Mouse (Mus musculus) liver, embryonic 14.5 days (tissue): Measurements from ENCODE around the gene Olfr878. TPM values are rescaled to one million over a fixed set of nuclear protein-coding genes. Genes with fewer than 3 reads are reported as not detected.

Source experiments
- ATAC-seq: fragments of 200-750 bp; cut with Nextera tagmentation; 2 replicates; pipeline ENCODE4 v1.8.0; 2017; ENCODE audit warnings: moderate number of reproducible peaks, mild to moderate bottlenecking, moderate library complexity; ENCODE audit not compliant: insufficient read depth
- DNase-seq, 3 experiments: peaks; one replicate each; pipeline ENCODE4 v3.0.0-alpha.2; 2012 to 2013; ENCODE audit warnings: low read depth in 3 of 3, low spot score in 3 of 3
- H3K27ac ChIP-seq: fragments of 300-500 bp; sonication (generic); 2 replicates; pipeline ENCODE4 v1.5.1; 2014; ENCODE audit warnings: moderate library complexity, mild to moderate bottlenecking, control low read depth, inconsistent platforms
- H3K27me3 ChIP-seq: fragments of 300-500 bp; sonication (generic); 2 replicates; pipeline ENCODE4 v1.6.1; 2014; ENCODE audit warnings: mild to moderate bottlenecking, low read length, moderate library complexity; ENCODE audit not compliant: control insufficient read depth, insufficient read depth
- H3K36me3 ChIP-seq: fragments of 300-500 bp; sonication (generic); replicated peaks from 2 replicates; pipeline ENCODE4 v1.6.1; 2014; ENCODE audit warnings: low read depth; ENCODE audit not compliant: control insufficient read depth, insufficient read depth
- H3K4me1 ChIP-seq, 2 experiments: fragments of 200-500 bp in 1 of 2; fragments of 300-500 bp in 1 of 2; sonication (generic) in 1 of 2; replicated peaks; 2 replicates each; pipeline ENCODE4 v1.6.1; 2012 to 2014; ENCODE audit warnings: antibody characterized with exemption in 1 of 2, inconsistent platforms in 1 of 2, low read length in 1 of 2; ENCODE audit not compliant: control insufficient read depth in 2 of 2, insufficient read depth in 2 of 2
- H3K4me2 ChIP-seq: fragments of 300-500 bp; sonication (generic); 2 replicates; pipeline ENCODE4 v1.6.1; 2014; ENCODE audit warnings: low read depth, mild to moderate bottlenecking, control low read depth, moderate library complexity
- H3K4me3 ChIP-seq, 2 experiments: fragments of 200-500 bp in 1 of 2; fragments of 300-500 bp in 1 of 2; sonication (generic) in 1 of 2; 2 replicates each; pipeline ENCODE4 v1.5.1; 2012 to 2014; ENCODE audit warnings: low read depth in 2 of 2, low read length in 2 of 2, mild to moderate bottlenecking in 2 of 2, control low read depth in 1 of 2, inconsistent platforms in 1 of 2, moderate library complexity in 1 of 2; ENCODE audit not compliant: insufficient read depth in 1 of 2
- H3K9ac ChIP-seq: fragments of 300-500 bp; sonication (generic); replicated peaks from 2 replicates; pipeline ENCODE4 v1.6.1; 2014; ENCODE audit warnings: mild to moderate bottlenecking, control low read depth, moderate library complexity
- H3K9me3 ChIP-seq: fragments of 300-500 bp; sonication (generic); 2 replicates; pipeline ENCODE4 v1.6.1; 2016; ENCODE audit warnings: low read length, mixed read lengths; ENCODE audit not compliant: control insufficient read depth
- CTCF ChIP-seq: IDR thresholded peaks from 2 replicates; pipeline ENCODE4 v1.5.1; 2016; ENCODE audit warnings: antibody characterized with exemption, low read depth, control low read depth
- EP300 ChIP-seq: IDR thresholded peaks from 2 replicates; pipeline ENCODE4 v1.6.1; 2016; ENCODE audit warnings: antibody characterized with exemption, low read depth
- WGBS: fragments of 180-500 bp; shearing (Covaris S2); extraction: QIAGEN DNeasy Blood & Tissue Kit; methylation state at CpG from one replicate; pipeline ENCODE4 v1.1.7; 2014; ENCODE audit not compliant: insufficient replicate concordance; 5-methylcytosine and 5-hydroxymethylcytosine counted together
- polyA plus RNA-seq, 2 experiments: library from polyadenylated mRNA; depleted of rRNA in 1 of 2; stranded (reverse) in 1 of 2; unstranded in 1 of 2; fragments of >200 nt; fragmentation: Nextera tagmentation in 1 of 2; extraction: Ambion mirVana in 1 of 2; gene quantifications; 2 replicates each; pipeline versions ENCODE4 v1.2.1 to v1.2.3; 2012 to 2014

The Olfr878 gene
- polyA plus RNA-seq (2012; rRNA removed) (not detected in 2 replicates), polyA plus RNA-seq (2014; fragmentation: Nextera tagmentation; extraction: Ambion mirVana) (not detected in 2 replicates)

GRCm38 (mm10) chr9:37917540-37917939 lies at the start of gene Olfr878:
Gene Olfr878 (plus strand): TSS chr9:37917840.
- TF ChIP-seq CTCF (no peak), EP300 (no peak)
- no peaks in the 10 kb centered on the region for H3K36me3 ChIP-seq

DNA sequence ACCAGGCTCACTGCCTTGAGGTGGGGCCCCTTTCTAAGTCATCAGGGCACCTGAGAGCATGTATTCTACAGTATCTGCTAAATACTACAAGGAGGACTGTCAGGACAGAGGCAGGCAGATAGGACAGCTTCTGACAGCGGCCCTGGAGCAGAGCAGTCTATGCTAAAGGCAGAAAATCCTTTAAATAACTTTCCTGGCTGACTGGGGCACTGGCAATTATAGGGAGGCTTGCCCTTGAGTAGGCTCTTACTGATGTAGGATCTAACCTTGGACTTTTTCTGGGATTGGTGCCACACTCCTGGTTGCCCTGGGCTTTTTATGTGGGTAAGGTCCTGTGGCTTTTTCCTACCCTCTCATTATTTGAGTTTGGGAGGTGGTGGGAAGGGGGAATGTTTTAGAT lies 47.4 kb upstream of the Olfr878 start:
- DNase-seq, result no peak
- TF ChIP-seq CTCF (no peak), EP300 (no peak)
- no peak overlapping the region for H3K4me3 ChIP-seq

More at GRCm38 (mm10) chr9:37917540-37917939, at the start of gene Olfr878:
- Histone ChIP-seq H3K9ac (no peak within 1 kb of the TSS), H3K4me3 (no peak within 1 kb of the TSS), H3K27me3 (no peaks in the 10 kb centered on the region), H3K27ac (no peak within 1 kb of the TSS), H3K9me3 (no peaks in the 10 kb centered on the region), H3K4me1 (no peaks in the 10 kb centered on the region), H3K4me2 (no peak within 1 kb of the TSS)
- no peak for DNase-seq
- WGBS, result 51% methylated on average over 2 of the region's 2 CpGs
- no peak for ATAC-seq

GRCm38 (mm10) chr9:37871097-37871496 lies 46.5 kb upstream of the Olfr878 start:
- Histone ChIP-seq H3K4me3 (no peak overlapping the region), H3K36me3 (no peaks in the 10 kb centered on the region), H3K4me1 (no peaks in the 10 kb centered on the region), H3K4me2 (no peak overlapping the region), H3K27ac (no peak overlapping the region), H3K9me3 (no peaks in the 10 kb centered on the region), H3K27me3 (no peaks in the 10 kb centered on the region), H3K9ac (no peak overlapping the region)
- DNase-seq (no peak), ATAC-seq (no peak)
- WGBS, result 47% methylated on average over 1 of the region's 1 CpGs
- no peak for TF ChIP-seq CTCF
- TF ChIP-seq EP300, result no peak

More for the DNA sequence above, 47.4 kb upstream of the Olfr878 start:
- Histone ChIP-seq H3K27me3 (no peaks in the 10 kb centered on the region), H3K4me2 (no peak overlapping the region), H3K27ac (no peak overlapping the region), H3K4me1 (no peaks in the 10 kb centered on the region), H3K9ac (no peak overlapping the region), H3K36me3 (no peaks in the 10 kb centered on the region), H3K9me3 (no peaks in the 10 kb centered on the region)
- no peak for ATAC-seq
- WGBS, result 21% methylated on average over 1 of the region's 1 CpGs

- no peak overlapping the region for H3K4me2 ChIP-seq
- H3K9me3 ChIP-seq, result no peaks in the 10 kb centered on the region
- H3K4me1 ChIP-seq, result no peaks in the 10 kb centered on the region
- no peak overlapping the region for H3K9ac ChIP-seq
- no peaks in the 10 kb centered on the region for H3K27me3 ChIP-seq
- WGBS, result 15% methylated on average over 1 of the region's 1 CpGs
- ATAC-seq, result no peak
- DNase-seq, result no peak
- H3K27ac ChIP-seq, result no peak overlapping the region
- H3K36me3 ChIP-seq, result no peaks in the 10 kb centered on the region
- no peak for TF ChIP-seq CTCF
- TF ChIP-seq EP300, result no peak
- no peak overlapping the region for H3K4me3 ChIP-seq
These were observed 46.1 kb upstream of the Olfr878 start for GRCm38 (mm10) chr9:37871536-37871935.

- Histone ChIP-seq H3K4me3 (no peak overlapping the region), H3K27me3 (no peaks in the 10 kb centered on the region), H3K4me2 (no peak overlapping the region), H3K4me1 (no peaks in the 10 kb centered on the region), H3K9me3 (no peaks in the 10 kb centered on the region), H3K36me3 (no peaks in the 10 kb centered on the region), H3K9ac (no peak overlapping the region), H3K27ac (no peak overlapping the region)
- DNase-seq (no peak), ATAC-seq (no peak)
- 25% methylated on average over 2 of the region's 2 CpGs for WGBS
- TF ChIP-seq CTCF, result no peak
- no peak for TF ChIP-seq EP300
These were observed 26.7 kb upstream of the Olfr878 start for GRCm38 (mm10) chr9:37890960-37891359.
